Mouse (Mus musculus) lung, postnatal 0 days (tissue): ENCODE results near the gene Apc2.

Experiments used
- CTCF ChIP-seq: IDR thresholded peaks from 2 replicates; pipeline ENCODE4 v1.5.1; 2016; ENCODE audit warnings: antibody characterized with exemption, mild to moderate bottlenecking
- EP300 ChIP-seq: IDR thresholded peaks from 2 replicates; pipeline ENCODE4 v1.6.1; 2016; ENCODE audit warnings: antibody characterized with exemption, mild to moderate bottlenecking, control low read depth

- TF ChIP-seq EP300, result no peak
- no peak for TF ChIP-seq CTCF
Observed at GRCm38 (mm10) chr10:80357336-80357735, 61.6 kb downstream of the Apc2 start.
